Mouse (Mus musculus) forebrain, embryonic 11.5 days (tissue): Measurements from ENCODE around the gene Slc39a7. TPM values are rescaled to one million over a fixed set of nuclear protein-coding genes. Genes with fewer than 3 reads are reported as not detected.
A peak's percentile ranks its signal among the peaks of the same experiment; 100 is the strongest.

Experiments used
- ATAC-seq: fragments of 200-750 bp; cut with Nextera tagmentation; replicated peaks from 2 replicates; pipeline ENCODE4 v1.8.0; 2017; ENCODE audit warnings: moderate TSS enrichment; ENCODE audit not compliant: low FRiP score
- DNase-seq: peaks from one replicate; pipeline ENCODE4 v3.0.0-alpha.2; 2017; ENCODE audit warnings: low spot score
- H3K27ac ChIP-seq: fragments of 300-500 bp; sonication (generic); 2 replicates; pipeline ENCODE4 v1.5.1; 2014; ENCODE audit warnings: low read depth, low read length
- H3K27me3 ChIP-seq: fragments of 300-500 bp; sonication (generic); 2 replicates; pipeline ENCODE4 v1.6.1; 2014; ENCODE audit warnings: mild to moderate bottlenecking, low read length, mixed read lengths; ENCODE audit not compliant: control insufficient read depth, insufficient read depth
- H3K36me3 ChIP-seq: fragments of 300-500 bp; sonication (generic); 2 replicates; pipeline ENCODE4 v1.6.1; 2014; ENCODE audit warnings: mild to moderate bottlenecking, low read length, moderate library complexity, mixed read lengths; ENCODE audit not compliant: control insufficient read depth, insufficient read depth
- H3K4me1 ChIP-seq: fragments of 300-500 bp; sonication (generic); replicated peaks from 2 replicates; pipeline ENCODE4 v1.6.1; 2014; ENCODE audit warnings: low read length, mixed read lengths; ENCODE audit not compliant: control insufficient read depth, insufficient read depth
- H3K4me2 ChIP-seq: fragments of 300-500 bp; sonication (generic); 2 replicates; pipeline ENCODE4 v1.6.1; 2014; ENCODE audit warnings: low read depth, mild to moderate bottlenecking, low read length, moderate library complexity, mixed read lengths; ENCODE audit not compliant: severe bottlenecking
- H3K4me3 ChIP-seq: fragments of 300-500 bp; sonication (generic); 2 replicates; pipeline ENCODE4 v1.5.1; 2014; ENCODE audit warnings: low read depth, low read length
- H3K9ac ChIP-seq: fragments of 300-500 bp; sonication (generic); 2 replicates; pipeline ENCODE4 v1.6.1; 2014; ENCODE audit warnings: low read length
- H3K9me3 ChIP-seq: fragments of 300-500 bp; sonication (generic); 2 replicates; pipeline ENCODE4 v1.6.1; 2016; ENCODE audit warnings: low read length, mixed read lengths; ENCODE audit not compliant: control insufficient read depth
- WGBS: fragments of 180-500 bp; shearing (Covaris S2); extraction: QIAGEN DNeasy Blood & Tissue Kit; methylation state at CpG from one replicate; pipeline ENCODE4 v1.1.7; 2014; 5-methylcytosine and 5-hydroxymethylcytosine counted together
- polyA plus RNA-seq: library from polyadenylated mRNA; unstranded; fragments of >200 nt; fragmentation: Nextera tagmentation; extraction: Ambion mirVana; gene quantifications from 2 replicates; pipeline ENCODE4 v1.2.1, GENCODE M21; 2014

The Slc39a7 gene
- polyA plus RNA-seq, 1 experiment from 2014 or later = 99.6 TPM

DNA sequence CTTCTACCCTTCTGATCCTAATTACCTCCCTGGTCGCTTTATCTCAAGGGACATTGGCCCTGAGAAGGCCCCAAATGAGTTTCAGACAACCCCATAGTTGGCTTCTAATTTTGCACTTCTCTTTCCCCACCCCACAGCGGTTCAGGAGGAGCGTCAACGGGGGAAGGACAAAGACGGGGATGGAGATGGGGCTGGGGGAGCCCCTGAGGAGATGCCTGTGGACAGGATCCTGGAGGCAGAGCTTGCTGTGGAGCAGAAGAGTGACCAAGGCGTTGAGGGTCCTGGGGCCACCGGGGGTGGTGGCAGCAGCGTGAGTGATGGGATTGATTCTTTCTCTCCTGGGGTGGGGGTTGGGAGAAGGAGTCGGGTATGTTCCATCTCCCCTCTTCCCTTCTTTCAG lies 4.0 kb upstream of the Slc39a7 start:
- ATAC-seq = no peak
- no peak for DNase-seq

DNA sequence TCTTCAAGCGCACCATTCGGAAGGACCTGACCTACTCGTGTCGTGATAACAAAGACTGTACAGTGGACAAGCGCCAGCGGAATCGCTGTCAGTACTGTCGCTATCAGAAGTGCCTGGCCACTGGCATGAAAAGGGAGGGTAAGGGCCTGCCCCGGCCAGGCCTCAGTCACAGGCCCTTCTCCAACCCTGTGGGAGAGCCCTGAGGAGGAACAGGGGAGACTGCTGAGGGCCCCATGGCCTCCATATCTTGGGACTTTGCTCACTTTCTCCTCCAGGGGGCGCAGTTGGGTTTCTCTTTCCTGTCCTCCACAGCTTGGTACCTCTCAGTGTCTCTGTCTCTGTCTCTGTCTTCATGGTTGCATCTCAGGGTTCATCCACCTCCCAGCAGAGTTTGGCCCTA lies 2.6 kb upstream of the Slc39a7 start:
- Histone ChIP-seq H3K27ac (no peak overlapping the region), H3K36me3 (peaks cover 18% of the 10 kb centered on the region), H3K27me3 (no peaks in the 10 kb centered on the region), H3K9ac (no peak overlapping the region; the same call in 1 of the 2 replicates), H3K9me3 (no peaks in the 10 kb centered on the region), H3K4me2 (no peak overlapping the region), H3K4me3 (no peak overlapping the region), H3K4me1 (peaks cover 27% of the 10 kb centered on the region)
- DNase-seq (peak; percentile 83), ATAC-seq (no peak)
- 78% methylated on average over 10 of the region's 10 CpGs for WGBS

More for the DNA sequence above, 4.0 kb upstream of the Slc39a7 start:
- no peaks in the 10 kb centered on the region for H3K9me3 ChIP-seq
- no peak overlapping the region for H3K4me2 ChIP-seq
- no peaks in the 10 kb centered on the region for H3K27me3 ChIP-seq
- WGBS = 94% methylated on average over 9 of the region's 9 CpGs
- no peak overlapping the region for H3K4me3 ChIP-seq
- no peak overlapping the region for H3K27ac ChIP-seq
- H3K9ac ChIP-seq = no peak overlapping the region
- H3K4me1 ChIP-seq = peaks cover 25% of the 10 kb centered on the region
- H3K36me3 ChIP-seq = peaks cover 14% of the 10 kb centered on the region; the same call in 1 of the 2 replicates

DNA sequence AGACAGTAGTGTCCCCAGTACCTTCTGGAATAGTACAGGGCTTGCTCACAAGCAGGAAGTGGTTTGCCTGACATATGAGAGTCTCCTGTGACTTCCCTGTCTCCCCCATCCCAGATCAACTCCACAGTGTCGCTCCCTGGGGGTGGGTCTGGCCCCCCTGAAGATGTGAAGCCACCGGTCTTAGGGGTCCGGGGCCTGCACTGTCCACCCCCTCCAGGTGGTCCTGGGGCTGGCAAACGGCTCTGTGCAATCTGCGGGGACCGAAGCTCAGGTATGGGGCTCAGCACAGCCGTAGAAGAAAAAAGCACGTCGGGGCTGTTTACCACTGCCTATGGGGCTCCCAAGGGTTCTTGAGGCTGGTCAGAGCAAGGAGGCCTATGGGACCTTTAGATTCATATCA lies 2.0 kb upstream of the Slc39a7 start:
- Histone ChIP-seq H3K27ac (no peak overlapping the region), H3K4me3 (no peak overlapping the region), H3K27me3 (no peaks in the 10 kb centered on the region), H3K9me3 (no peaks in the 10 kb centered on the region), H3K9ac (no peak overlapping the region; the same call in none of the 2 replicates), H3K4me2 (0 out of 2 replicates have a peak overlapping the region, but pooled peaks have one; percentile 100), H3K36me3 (peaks cover 23% of the 10 kb centered on the region), H3K4me1 (peaks cover 28% of the 10 kb centered on the region)
- peak; percentile 52 for DNase-seq
- 85% methylated on average over 9 of the region's 9 CpGs for WGBS
- ATAC-seq = no peak

DNA sequence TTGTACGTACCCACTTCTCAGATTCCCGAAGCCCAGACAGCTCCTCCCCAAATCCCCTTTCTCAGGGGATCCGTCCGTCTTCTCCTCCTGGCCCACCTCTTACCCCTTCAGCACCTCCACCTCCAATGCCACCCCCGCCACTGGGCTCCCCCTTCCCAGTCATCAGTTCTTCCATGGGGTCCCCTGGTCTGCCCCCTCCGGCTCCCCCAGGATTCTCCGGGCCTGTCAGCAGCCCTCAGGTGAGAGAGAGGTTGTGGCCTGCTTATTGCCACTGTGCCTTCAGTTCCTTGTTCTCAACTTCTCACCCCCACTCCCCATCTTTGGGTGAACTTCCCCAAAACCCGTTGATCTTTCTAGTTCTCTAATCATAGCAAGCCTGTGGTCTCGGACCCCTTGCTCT lies 1.3 kb upstream of the Slc39a7 start:
- Histone ChIP-seq H3K36me3 (peaks cover 23% of the 10 kb centered on the region), H3K27me3 (no peaks in the 10 kb centered on the region), H3K27ac (no peak overlapping the region), H3K4me1 (peaks cover 28% of the 10 kb centered on the region), H3K4me2 (peak overlapping the region; percentile 100), H3K9me3 (no peaks in the 10 kb centered on the region), H3K9ac (peak overlapping the region; percentile 94; the same call in 1 of the 2 replicates), H3K4me3 (peak overlapping the region; percentile 72)
- ATAC-seq = no peak
- 65% methylated on average over 9 of the region's 9 CpGs for WGBS
- DNase-seq = no peak

DNA sequence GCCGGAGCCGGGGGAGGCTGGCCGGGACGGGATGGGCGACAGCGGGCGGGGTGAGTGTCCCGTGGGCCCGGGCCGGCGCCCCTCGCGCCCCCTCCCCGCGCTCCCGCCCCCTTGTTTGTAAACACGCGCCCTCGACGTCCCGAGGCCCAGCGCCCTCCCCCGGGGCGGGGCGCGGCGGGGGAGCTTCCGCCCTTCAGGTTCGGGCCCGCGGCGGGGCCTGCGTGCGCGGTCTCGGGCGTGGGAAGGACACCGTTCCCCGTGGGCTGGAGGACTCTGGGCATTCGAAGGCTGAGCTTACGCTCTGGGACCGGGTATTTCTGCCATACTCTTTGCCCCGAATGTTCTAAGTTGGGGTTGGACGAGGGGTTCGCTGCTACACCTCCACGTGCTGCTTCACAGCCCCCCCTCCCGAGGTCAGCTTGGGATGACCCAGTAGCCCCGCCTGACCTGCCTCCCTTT lies 721 bp upstream of the Slc39a7 start:
- DNase-seq (no peak), ATAC-seq (no peak)
- peaks cover 20% of the 10 kb centered on the region for H3K36me3 ChIP-seq
- H3K27me3 ChIP-seq = no peaks in the 10 kb centered on the region
- H3K4me1 ChIP-seq = peaks cover 28% of the 10 kb centered on the region
- peak overlapping the region; percentile 100 for H3K4me2 ChIP-seq
- H3K9ac ChIP-seq = peak overlapping the region; percentile 94
- no peaks in the 10 kb centered on the region for H3K9me3 ChIP-seq
- peak overlapping the region; percentile 72 for H3K4me3 ChIP-seq
- WGBS = 0% methylated on average over 43 of the region's 48 CpGs
- H3K27ac ChIP-seq = peak overlapping the region; percentile 85

DNA sequence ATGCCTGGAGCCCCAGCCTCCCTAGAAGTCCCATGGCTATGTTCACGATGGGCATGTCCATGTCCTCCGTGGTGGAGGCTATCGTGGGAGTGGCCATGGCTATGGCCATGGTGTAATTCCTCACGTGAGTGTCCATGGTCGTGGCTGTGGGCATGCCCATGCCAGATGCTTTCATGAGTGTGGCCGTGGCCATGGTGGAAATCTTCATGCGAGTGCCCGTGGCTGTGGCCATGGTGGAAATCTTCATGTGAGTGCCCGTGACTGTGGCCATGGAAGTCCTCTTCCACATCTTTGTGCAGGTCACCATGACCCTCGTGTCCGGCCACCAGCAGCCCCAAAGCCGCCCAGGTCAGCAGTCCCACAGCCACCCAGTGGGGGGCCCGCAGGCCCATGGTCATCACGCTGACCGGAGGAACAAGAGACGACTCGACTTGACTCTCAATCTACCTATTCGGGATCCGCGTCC lies 588 bp downstream of the Slc39a7 start:
- no peak for ATAC-seq
- Histone ChIP-seq H3K4me2 (peak overlapping the region; percentile 100), H3K27me3 (no peaks in the 10 kb centered on the region), H3K9ac (peak overlapping the region; percentile 94), H3K9me3 (no peaks in the 10 kb centered on the region), H3K36me3 (peaks cover 14% of the 10 kb centered on the region), H3K4me1 (peaks cover 38% of the 10 kb centered on the region), H3K27ac (peak overlapping the region; percentile 85; the same call in 1 of the 2 replicates), H3K4me3 (peak overlapping the region; percentile 72)
- peak; percentile 57 for DNase-seq
- 7% methylated on average over 20 of the region's 20 CpGs for WGBS

DNA sequence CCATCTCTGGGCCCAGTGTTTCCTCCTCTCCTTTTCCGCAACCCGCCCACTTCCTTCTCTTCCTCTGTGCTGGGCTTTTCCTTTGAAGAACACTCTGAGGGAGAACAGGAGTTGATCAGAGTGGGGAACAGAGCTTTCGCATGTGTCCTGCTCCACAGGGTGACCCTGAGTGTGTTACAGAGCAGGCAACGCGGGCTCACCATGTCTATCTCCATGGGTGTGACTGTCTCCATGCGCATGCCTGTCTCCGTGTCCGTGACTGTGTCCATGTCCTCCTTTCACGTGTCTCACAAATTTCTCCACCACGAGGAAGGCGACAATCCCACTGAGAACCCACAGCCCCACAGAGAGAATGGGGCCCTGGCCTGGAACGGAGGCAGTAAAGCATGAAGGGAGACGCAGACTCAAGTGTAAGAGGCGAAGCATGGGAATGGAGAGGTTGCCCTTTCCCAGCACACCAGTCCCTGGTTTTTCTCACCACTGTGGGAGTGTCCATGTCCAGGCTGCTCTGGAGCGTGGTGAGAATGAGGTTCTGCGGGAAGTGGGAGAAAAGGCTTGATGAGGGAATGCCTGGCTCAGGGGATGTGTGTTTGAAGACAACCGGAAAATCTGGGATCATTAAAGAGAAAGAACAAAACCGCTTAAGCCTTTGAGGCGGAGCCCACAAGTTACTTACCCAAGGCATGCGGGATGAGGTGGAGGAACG lies 1.4 kb downstream of the Slc39a7 start:
- Histone ChIP-seq H3K4me3 (peak overlapping the region; percentile 72), H3K9me3 (no peaks in the 10 kb centered on the region), H3K9ac (peak overlapping the region; percentile 94), H3K36me3 (peaks cover 10% of the 10 kb centered on the region), H3K4me2 (peak overlapping the region; percentile 100), H3K27me3 (no peaks in the 10 kb centered on the region), H3K4me1 (peaks cover 38% of the 10 kb centered on the region), H3K27ac (no peak overlapping the region)
- no peak for ATAC-seq
- DNase-seq = peak; percentile 47
- 80% methylated on average over 21 of the region's 21 CpGs for WGBS

DNA sequence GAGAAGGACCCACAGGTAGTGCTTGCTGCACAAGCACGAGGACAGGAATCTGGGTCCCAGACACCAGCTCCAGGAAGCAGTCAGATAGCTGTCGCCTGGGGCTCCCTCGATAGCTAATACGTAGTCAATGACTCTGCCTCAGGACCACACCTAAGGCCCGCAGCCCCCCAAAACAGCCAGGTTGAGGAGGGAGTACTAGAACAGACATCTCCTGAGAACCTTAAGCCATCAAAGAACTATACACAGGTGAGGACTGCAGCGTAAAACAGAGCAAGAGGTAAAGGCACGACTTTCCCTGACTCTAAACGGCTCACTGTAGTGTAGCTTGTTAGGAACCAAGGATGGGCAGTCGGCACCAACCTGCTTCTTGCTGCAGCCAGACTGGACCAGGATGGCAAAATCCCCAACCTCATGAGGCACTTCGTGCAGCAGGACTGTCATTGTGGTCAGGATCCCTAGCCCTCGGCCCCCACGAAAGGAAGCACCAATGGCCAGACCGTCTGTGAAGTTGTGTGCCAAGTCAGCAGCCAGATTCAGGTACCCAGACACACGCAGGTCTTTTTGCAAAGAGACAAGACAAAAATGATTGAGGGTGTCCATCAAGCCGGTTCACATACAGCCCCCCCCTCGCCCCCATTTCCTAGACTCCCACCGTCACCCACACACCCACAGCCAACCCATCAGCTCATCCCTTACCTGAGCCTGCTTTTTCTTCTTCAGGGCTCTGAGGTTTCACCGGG lies 2.2 kb downstream of the Slc39a7 start:
- H3K27ac ChIP-seq = no peak overlapping the region
- 88% methylated on average over 18 of the region's 18 CpGs for WGBS

More for the DNA sequence above, 2.2 kb downstream of the Slc39a7 start:
- H3K4me2 ChIP-seq = peak overlapping the region; percentile 100
- peak; percentile 54 for DNase-seq
- H3K4me3 ChIP-seq = peak overlapping the region; percentile 72
- ATAC-seq = no peak
- peak overlapping the region; percentile 94; the same call in 1 of the 2 replicates for H3K9ac ChIP-seq
- H3K27me3 ChIP-seq = no peaks in the 10 kb centered on the region
- H3K9me3 ChIP-seq = no peaks in the 10 kb centered on the region
- peaks cover 38% of the 10 kb centered on the region for H3K4me1 ChIP-seq
- H3K36me3 ChIP-seq = peaks cover 10% of the 10 kb centered on the region
